Mouse (Mus musculus) C2C12 (cell line): ENCODE measurements around the gene Elmo2.

Experiments used
- CTCF ChIP-seq: IDR thresholded peaks from one replicate; pipeline ENCODE4 v1.5.1; 2011; ENCODE audit not compliant: control insufficient read depth, insufficient read depth, insufficient read length
- MYOD1 ChIP-seq: IDR thresholded peaks from one replicate; pipeline ENCODE4 v1.6.1; 2011; ENCODE audit warnings: low read depth; ENCODE audit not compliant: control insufficient read depth, insufficient read length

- TF ChIP-seq CTCF (no peak), MYOD1 (no peak)
Observed at GRCm38 (mm10) chr2:165368496-165368895, 42.2 kb upstream of the Elmo2 start, which contains the start of gene Zfp663.
